Mouse (Mus musculus) cortical plate, adult 2 months (tissue): Measurements from ENCODE around the gene Cldn9.

Source experiments
- CTCF ChIP-seq: fragments of 200-500 bp; IDR thresholded peaks from 2 replicates; pipeline ENCODE4 v1.5.1; 2011; ENCODE audit warnings: mild to moderate bottlenecking, control low read depth, low read length; ENCODE audit not compliant: insufficient read depth; ENCODE audit errors: extremely low read depth
- POLR2A ChIP-seq: fragments of 200-500 bp; IDR thresholded peaks from 2 replicates; pipeline ENCODE4 v1.6.1; 2011; ENCODE audit warnings: mild to moderate bottlenecking, low read length, control low read depth; ENCODE audit not compliant: insufficient read depth; ENCODE audit errors: extremely low read depth

DNA sequence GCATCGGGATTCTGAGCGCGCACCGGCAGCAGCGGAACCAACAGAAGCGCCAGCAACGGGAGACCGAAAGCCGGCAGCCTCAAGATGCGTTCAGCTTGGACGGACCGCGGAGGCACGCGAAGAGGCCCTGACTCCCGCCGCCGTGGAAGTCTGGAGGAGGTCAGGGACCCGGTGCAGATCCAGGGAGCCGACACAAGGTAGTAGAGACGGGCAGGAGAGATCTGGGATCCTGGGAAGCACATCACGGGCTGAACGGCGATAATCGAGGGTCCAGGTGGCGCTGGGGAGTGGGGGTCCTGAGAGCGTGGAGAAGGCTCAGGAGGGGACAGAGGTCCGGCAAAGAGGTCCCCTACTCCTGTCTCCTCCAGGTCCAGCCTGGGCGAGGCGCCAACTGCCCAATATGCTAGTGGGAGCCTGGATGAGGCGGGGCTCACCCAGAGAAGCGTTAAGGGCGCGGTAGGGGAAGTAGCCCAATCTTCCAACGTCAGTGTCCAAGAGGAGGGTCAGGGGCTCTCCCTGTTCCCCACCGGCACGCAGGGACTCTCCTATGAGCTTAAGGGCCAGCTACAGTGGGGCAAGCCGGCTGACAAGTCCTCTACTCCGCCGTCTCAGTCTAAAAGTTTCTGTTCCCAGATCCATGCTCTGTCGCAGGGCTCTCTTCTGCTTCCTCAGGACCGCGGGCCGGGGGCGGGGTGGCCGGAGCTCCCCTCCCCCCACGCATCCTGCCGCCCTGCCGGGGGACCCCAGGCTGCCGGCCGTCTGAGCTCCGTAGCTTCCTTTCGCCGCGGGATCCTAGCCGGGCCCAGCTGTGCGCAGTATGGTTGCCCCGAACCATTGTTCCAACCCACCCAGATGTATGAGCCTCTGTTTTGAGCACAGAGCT, 39.0 kb downstream of the Cldn9 start, which contains the start of gene Mmp25:
- TF ChIP-seq POLR2A, result no peak
- TF ChIP-seq CTCF, result no peak
